Mouse (Mus musculus): ENCODE results near the gene Cdca5. TPM values are rescaled to one million over a fixed set of nuclear protein-coding genes. Genes with fewer than 3 reads are reported as not detected.
"Not testable (repeated sequence)": the region's sequence is repeated elsewhere in the genome, so short reads cannot be mapped to it uniquely, and the experiment has no call there.

The Cdca5 gene
- polyA plus RNA-seq (2016; fragmentation: Nextera tagmentation; extraction: Ambion mirVana): 70.6 and 76.4 TPM in 2 replicates

DNA sequence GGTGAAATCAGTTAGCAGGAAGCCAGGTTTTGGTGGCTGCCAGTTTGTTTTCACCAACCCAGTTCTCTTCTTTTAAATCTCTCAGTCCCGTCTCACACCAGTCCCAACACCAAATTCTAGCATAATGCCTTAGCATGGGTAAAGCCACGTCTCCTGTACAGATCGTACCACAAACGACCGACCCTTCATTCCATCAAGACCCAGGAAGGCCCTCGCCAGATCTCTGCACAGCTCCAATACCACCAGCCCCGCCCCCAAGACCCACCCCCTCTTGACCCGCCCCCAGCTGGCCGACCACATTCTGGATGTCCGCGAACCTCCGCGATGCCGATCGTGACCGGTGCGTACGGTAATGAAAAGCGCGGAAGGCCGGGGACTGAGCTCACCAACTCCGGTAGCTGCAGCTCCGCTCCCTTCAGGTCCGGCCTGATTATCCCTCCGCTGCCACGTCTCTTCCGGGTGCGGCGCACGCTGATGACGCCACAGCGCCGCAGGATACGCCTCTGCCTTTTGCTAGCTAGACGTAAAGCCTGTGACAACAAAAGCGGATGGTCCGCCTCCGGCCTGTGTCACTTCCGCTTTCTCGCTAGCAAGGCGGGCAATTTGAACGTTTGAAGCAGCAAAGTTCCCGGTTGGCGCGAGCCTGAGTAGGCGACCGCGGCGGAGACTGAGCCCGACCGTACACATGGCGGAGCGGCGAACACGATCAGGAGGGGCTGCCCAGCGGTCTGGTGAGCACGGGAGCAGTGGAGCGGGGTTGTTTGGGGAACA lies at the start of gene Cdca5, which contains the start of gene Zfpl1:
TSS of gene Cdca5 (plus strand) at position 506 of the 771 bp plus-strand sequence.
TSS of gene Zfpl1 (minus strand) at position 479 of the 771 bp plus-strand sequence.
- peak within 1 kb of the TSS; percentile 84 for H3K27ac ChIP-seq
- DNase-seq (ENCODE audit: low spot score): peak; percentile 98
- H3K9me3 ChIP-seq (replicated peaks): no peaks in the 10 kb centered on the region
- peak within 1 kb of the TSS; percentile 74 for H3K4me3 ChIP-seq
- under 1% methylated on average over 58 of the region's 58 CpGs for WGBS
- no peaks in the 10 kb centered on the region for H3K27me3 ChIP-seq (ENCODE audit: low read depth, poor library complexity, severe bottlenecking)
- H3K36me3 ChIP-seq: peaks cover 76% of the 10 kb centered on the region
- H3K4me1 ChIP-seq: peaks cover 18% of the 10 kb centered on the region

DNA sequence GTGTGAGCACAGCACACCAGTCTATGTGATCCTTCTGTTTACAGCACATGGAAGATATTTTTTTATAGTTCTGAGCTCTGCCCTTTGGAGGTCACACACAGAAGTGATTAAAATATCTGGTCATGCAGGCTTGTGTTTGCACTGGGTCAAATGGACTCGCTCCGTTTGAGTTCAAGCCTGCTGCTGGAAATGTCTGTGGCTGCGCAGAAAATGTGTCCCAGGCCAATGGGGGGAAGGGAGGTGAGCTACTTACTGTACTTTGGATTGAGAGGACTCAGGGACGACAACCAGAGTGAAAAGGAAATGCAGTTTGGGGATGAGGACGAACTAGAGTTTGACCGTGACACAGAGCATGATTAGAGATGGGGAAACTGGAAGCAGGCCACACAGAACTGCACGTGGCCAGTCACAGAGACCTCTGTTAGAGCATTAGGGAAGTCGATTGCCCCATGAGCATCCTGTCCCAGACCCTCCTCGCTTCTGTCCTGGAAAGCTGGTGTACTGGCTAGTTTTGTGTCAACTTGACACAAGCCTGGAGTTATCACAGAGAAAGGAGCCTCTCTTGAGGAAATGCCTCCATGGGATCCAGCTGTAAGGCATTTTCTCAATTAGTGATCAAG lies 48.7 kb upstream of the Cdca5 start:
- no peaks in the 10 kb centered on the region for H3K9me3 ChIP-seq (replicated peaks)
- 75% methylated on average over 9 of the region's 9 CpGs for WGBS
- no peak for DNase-seq (ENCODE audit: low spot score)
- no peaks in the 10 kb centered on the region for H3K27me3 ChIP-seq (ENCODE audit: low read depth, poor library complexity, severe bottlenecking)
- no peaks in the 10 kb centered on the region for H3K4me1 ChIP-seq
- H3K27ac ChIP-seq: no peak overlapping the region
- no peaks in the 10 kb centered on the region for H3K36me3 ChIP-seq
- H3K4me3 ChIP-seq: no peak overlapping the region

DNA sequence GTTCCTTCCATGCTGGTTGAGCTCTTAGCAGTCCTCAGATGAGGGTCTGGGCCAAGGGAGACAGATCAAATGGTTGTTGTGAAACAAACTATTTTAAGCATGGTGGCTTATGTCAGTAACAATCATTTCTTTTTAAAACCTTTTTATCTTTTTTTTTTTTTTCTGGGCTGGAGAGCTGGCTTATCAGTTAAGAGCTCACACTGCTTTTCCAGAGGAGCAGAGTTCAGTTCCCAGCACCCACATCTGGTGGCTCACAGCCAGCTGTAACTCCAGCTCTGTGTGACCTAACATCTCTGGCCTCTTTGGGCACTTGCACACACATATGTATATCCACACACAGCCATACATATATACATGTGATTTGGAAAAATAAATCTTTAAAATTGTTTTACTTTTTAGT lies 47.1 kb upstream of the Cdca5 start:
- H3K4me3 ChIP-seq: no peak overlapping the region
- no peaks in the 10 kb centered on the region for H3K9me3 ChIP-seq (replicated peaks)
- H3K27ac ChIP-seq: no peak overlapping the region
- no peaks in the 10 kb centered on the region for H3K4me1 ChIP-seq
- H3K27me3 ChIP-seq (ENCODE audit: low read depth, poor library complexity, severe bottlenecking): no peaks in the 10 kb centered on the region
- H3K36me3 ChIP-seq: no peaks in the 10 kb centered on the region
- DNase-seq (ENCODE audit: low spot score): no peak

DNA sequence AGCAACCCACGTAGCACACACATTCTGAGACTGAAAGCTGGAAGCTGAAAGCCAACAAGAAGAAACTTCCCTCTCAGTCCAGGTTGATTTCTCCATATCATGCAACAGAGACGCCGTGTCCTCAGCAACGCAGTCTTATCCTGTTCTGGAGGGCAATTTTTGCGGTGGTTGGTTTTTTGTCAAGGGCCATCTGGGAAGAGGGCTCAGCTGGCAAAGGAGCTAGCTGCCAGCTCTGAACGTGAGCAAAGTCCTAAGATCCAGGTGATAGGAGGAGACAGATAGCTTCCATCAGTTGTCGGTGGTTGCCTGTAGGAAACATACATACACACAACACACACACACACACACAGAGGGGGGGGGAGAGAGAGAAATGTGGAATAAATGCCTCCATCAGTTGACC lies 46.5 kb upstream of the Cdca5 start:
- no peaks in the 10 kb centered on the region for H3K36me3 ChIP-seq
- no peaks in the 10 kb centered on the region for H3K9me3 ChIP-seq (replicated peaks)
- no peaks in the 10 kb centered on the region for H3K27me3 ChIP-seq (ENCODE audit: low read depth, poor library complexity, severe bottlenecking)
- no peak for DNase-seq (ENCODE audit: low spot score)
- no peak overlapping the region for H3K4me3 ChIP-seq
- no peak overlapping the region for H3K27ac ChIP-seq
- no peaks in the 10 kb centered on the region for H3K4me1 ChIP-seq
- WGBS: 81% methylated on average over 7 of the region's 7 CpGs

DNA sequence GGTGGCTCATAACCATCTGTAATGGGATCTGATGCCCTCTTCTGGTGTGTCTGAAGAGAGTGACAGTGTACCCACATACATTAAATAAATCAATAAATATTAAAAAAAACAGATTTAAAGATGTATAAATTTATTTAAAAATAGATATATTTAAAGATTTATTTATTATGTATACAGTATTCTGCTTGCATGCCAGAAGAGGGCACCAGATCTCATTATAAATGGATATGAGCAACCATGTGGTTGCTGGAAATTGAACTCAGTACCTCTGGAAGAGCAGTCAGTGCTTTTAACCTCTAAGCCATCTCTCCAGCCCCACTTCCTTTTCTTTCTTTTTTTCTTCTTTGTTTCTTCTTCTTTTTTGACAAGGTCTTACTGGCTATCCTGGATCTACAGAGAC lies 44.8 kb upstream of the Cdca5 start:
- Histone ChIP-seq H3K4me3 (no peak overlapping the region), H3K36me3 (no peaks in the 10 kb centered on the region), H3K9me3 (replicated peaks) (no peaks in the 10 kb centered on the region), H3K27me3 (ENCODE audit: low read depth, poor library complexity, severe bottlenecking) (no peaks in the 10 kb centered on the region), H3K4me1 (peaks cover under 1% of the 10 kb centered on the region), H3K27ac (no peak overlapping the region)
- DNase-seq (ENCODE audit: low spot score): no peak

DNA sequence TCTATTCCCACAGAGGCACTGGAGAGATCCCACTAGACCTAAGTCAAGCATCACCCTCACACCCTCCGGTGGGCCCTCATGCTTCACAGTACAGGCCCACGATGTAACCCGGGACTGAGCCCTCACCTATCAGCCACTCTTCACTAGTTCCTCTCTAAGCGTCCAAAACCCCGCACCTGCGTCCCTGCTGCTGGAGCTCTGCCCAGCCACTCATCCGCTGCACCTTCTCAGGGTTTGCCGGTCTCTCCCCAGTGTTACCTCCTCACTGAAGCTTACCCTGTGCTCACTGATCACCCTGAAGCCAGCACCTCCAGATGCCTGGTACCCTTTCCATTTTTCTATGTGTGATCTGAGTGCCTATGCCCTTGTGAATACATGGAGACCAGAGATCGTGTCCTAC lies 42.5 kb upstream of the Cdca5 start:
- H3K9me3 ChIP-seq (replicated peaks): no peaks in the 10 kb centered on the region
- H3K36me3 ChIP-seq: no peaks in the 10 kb centered on the region
- H3K4me3 ChIP-seq: no peak overlapping the region
- no peak overlapping the region for H3K27ac ChIP-seq
- H3K4me1 ChIP-seq: peaks cover 11% of the 10 kb centered on the region
- 84% methylated on average over 9 of the region's 9 CpGs for WGBS
- no peak for DNase-seq (ENCODE audit: low spot score)
- no peaks in the 10 kb centered on the region for H3K27me3 ChIP-seq (ENCODE audit: low read depth, poor library complexity, severe bottlenecking)

DNA sequence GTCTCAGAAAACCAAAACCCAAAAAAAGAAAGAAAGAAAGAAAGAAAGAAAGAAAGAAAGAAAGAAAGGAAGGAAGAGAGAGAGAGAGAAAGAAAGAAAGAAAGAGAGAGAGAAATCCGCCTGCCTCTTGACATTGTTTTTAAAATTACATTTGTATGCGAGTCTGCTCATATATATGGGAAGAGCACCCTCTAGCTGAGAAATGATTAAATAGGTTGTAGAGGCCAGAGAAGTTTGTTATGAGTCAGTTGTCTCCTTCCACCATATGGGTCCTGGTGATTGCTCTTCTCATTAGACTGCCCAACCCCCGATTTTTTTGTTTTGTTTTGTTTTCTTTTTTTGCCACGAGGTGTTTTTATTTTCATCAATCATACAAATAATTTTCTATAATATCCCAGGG lies 40.7 kb upstream of the Cdca5 start:
- H3K4me1 ChIP-seq: peaks cover 24% of the 10 kb centered on the region
- H3K27ac ChIP-seq; DNase-seq (ENCODE audit: low spot score); H3K4me3 ChIP-seq; H3K27me3 ChIP-seq (ENCODE audit: low read depth, poor library complexity, severe bottlenecking); H3K9me3 ChIP-seq (replicated peaks): not testable (repeated sequence)
- H3K36me3 ChIP-seq: peaks cover 14% of the 10 kb centered on the region
- WGBS: 80% methylated on average over 4 of the region's 4 CpGs

DNA sequence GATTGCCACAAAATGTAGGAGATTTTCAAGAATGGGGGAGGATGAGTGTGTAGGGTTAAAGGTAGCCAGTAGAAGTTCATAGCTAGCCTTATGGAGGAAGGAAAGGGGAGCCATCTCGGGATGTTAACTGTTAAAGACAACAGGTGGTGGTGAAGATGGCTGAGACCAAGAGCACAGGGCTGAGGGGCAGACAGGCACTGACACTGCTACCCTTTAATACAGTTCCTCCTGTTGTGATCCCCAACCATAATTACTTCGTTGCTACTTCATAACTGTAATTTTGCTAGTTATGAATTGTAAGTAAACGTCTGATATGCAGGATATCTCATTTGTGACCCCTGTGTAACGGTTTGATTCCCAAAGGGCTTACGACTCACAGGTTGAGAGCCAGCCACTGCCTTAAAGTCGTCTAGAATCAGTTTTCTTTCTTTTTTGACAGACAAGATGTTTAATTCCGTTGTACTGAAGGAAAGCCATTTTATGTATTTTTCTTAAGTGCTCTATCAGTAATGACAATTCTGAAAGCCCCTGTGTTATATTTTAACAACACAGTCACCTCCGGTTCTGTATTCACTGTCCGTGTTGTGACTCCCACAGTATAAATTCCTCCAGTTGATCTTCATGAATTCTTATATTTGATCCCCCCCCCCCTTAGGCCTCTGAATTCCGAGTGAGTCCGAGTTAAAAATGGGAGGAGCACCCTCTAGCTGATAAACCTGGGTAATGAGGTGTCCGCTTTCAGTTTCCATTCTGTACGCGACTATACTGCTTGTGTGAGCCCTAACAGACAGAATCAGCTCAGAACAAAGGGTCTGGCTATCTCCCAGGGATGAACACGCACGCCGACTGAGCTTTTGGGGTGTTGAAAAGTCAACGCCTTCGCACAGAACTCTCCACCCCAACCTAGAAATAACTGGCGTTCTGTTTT lies 39.2 kb upstream of the Cdca5 start:
- H3K27ac ChIP-seq: peak overlapping the region; percentile 99
- 24% methylated on average over 20 of the region's 20 CpGs for WGBS
- H3K4me3 ChIP-seq: peak overlapping the region; percentile 89
- H3K36me3 ChIP-seq: peaks cover 29% of the 10 kb centered on the region
- peaks cover 24% of the 10 kb centered on the region for H3K4me1 ChIP-seq
- H3K9me3 ChIP-seq (replicated peaks): no peaks in the 10 kb centered on the region
- DNase-seq (ENCODE audit: low spot score): no peak
- no peaks in the 10 kb centered on the region for H3K27me3 ChIP-seq (ENCODE audit: low read depth, poor library complexity, severe bottlenecking)

DNA sequence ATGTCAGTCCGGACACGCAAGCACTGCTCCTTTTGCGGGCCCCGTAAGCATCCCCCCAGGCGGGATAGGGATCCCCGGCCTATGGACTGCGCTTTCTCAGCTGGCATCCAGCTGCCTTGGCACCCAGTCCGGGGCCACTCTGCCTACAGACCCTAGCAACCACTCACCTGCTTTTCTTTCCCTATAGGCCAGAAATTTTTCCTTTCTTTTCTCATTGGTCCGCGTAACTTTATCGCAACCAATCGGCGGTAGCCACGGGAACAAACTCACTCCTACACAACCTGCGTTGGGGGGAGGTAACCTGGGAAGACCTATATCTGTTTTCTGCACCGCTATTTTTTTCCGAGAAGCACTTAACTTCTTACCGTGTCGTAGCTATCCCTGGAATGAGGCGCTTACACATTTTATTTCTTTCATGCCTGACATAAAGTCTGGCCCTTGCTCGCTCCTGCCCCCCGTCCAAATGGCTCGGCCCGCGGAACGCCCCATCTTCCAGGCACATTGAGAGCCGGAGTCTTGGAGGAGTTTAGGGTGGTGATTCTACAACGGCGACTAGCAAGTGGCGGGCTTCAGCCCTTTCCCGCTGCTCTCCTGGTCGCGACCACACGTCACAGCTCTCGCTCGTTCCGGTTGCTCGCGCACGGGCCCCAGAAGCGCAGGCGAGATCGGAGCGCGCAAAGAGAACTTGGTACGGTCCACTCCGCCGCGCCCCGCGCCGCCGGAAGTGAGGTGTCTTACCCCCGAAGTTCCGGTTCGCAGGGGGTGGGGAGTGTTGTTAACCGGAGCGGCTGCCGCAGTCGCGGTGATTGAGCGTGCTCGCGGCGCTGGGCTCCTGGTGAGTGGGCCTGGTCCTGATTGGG lies 38.3 kb upstream of the Cdca5 start, which contains the start of gene Syvn1:
TSS of gene Syvn1 (plus strand) at position 283 of the 860 bp plus-strand sequence.
- peaks cover 38% of the 10 kb centered on the region for H3K36me3 ChIP-seq
- DNase-seq (ENCODE audit: low spot score): peak; percentile 93
- peak within 1 kb of the TSS; percentile 89 for H3K4me3 ChIP-seq
- under 1% methylated on average over 65 of the region's 65 CpGs for WGBS
- no peaks in the 10 kb centered on the region for H3K9me3 ChIP-seq (replicated peaks)
- peaks cover 24% of the 10 kb centered on the region for H3K4me1 ChIP-seq
- peak within 1 kb of the TSS; percentile 99 for H3K27ac ChIP-seq
- H3K27me3 ChIP-seq (ENCODE audit: low read depth, poor library complexity, severe bottlenecking): no peaks in the 10 kb centered on the region

DNA sequence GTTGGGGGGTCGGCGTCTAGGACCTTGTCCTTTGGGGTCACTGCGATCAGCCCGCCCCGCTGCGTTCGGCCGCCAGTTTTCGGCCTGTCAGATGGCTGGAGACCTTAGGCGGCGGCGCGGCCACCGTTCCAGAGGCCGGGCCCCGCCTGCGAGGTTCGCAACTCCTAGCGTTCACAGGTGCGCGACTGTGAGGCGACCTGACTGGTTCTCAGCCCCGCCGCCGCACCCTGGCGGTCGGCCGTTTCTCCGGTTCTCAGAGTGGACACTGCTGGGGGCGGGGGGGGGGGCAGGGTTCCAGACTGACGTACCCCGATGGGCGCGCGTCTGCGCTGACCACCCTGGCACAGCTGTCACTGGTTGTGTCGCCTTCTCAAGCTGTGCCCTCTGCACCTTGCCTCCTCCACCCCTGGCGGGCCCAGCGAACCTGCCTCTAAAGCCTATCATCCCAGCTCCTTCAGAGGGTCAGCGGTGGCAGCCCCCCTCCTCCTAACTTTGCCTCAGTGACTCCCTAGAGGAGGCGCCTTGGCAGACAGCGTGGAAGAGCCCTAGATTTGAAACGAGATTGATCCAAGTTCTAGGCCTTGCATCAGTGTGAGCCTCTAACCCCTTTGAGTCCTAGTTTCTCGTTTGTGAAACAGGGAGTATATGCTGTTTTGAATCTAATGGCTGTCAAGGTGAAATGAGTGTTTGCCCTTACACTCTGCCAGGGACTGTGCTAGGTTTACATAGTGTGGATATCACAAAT lies 37.5 kb upstream of the Cdca5 start:
- Histone ChIP-seq H3K27ac (peak overlapping the region; percentile 99), H3K4me3 (peak overlapping the region; percentile 89), H3K9me3 (replicated peaks) (no peaks in the 10 kb centered on the region), H3K36me3 (peaks cover 46% of the 10 kb centered on the region), H3K27me3 (ENCODE audit: low read depth, poor library complexity, severe bottlenecking) (no peaks in the 10 kb centered on the region), H3K4me1 (peaks cover 24% of the 10 kb centered on the region)
- no peak for DNase-seq (ENCODE audit: low spot score)
- WGBS: 2% methylated on average over 44 of the region's 44 CpGs

DNA sequence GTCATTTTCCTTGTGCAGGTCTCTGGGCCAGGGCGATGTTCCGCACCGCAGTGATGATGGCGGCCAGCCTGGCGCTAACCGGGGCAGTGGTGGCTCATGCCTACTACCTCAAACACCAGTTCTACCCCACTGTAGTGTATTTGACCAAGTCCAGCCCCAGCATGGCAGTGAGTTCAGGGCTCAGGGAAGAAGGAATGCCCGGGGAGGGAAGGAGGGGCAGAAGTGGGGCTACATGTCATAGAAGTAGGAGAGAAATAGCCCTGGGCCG lies 37.0 kb upstream of the Cdca5 start:
- 89% methylated on average over 8 of the region's 8 CpGs for WGBS
- no peak for DNase-seq (ENCODE audit: low spot score)
- H3K36me3 ChIP-seq: peaks cover 51% of the 10 kb centered on the region

More for the DNA sequence above, 37.0 kb upstream of the Cdca5 start:
- peak overlapping the region; percentile 89 for H3K4me3 ChIP-seq
- no peaks in the 10 kb centered on the region for H3K9me3 ChIP-seq (replicated peaks)
- H3K4me1 ChIP-seq: peaks cover 24% of the 10 kb centered on the region
- H3K27me3 ChIP-seq (ENCODE audit: low read depth, poor library complexity, severe bottlenecking): no peaks in the 10 kb centered on the region
- H3K27ac ChIP-seq: no peak overlapping the region
